In genomic region chr15:98969372-98970101, GRCm38 (mm10) we compare ENCODE assay signal across 8 mouse cellular contexts. TPM values are rescaled to one million over a fixed set of nuclear protein-coding genes. Genes with fewer than 3 reads are reported as not detected.
DNase-seq lines count a peak whose midpoint lies in the region; ATAC-seq and TF ChIP-seq lines count a peak whose summit lies in the region.

No protein-coding gene starts in this region.

- TF ChIP-seq CTCF in testis, adult 2 months (IDR thresholded peaks at IDR 0.05; ENCODE audit: control insufficient read depth, insufficient read depth, insufficient replicate concordance, low read depth, low read length), result no peak

- no peak overlapping the region for H3K4me3 ChIP-seq in testis, adult 2 months (ENCODE audit: control insufficient read depth, low read depth, low read length)
- no peak overlapping the region for H3K4me3 ChIP-seq in limb, embryonic 12.5 days (replicated peaks)
- H3K4me3 ChIP-seq in stomach, embryonic 14.5 days (ENCODE audit: low read depth, low read length), result no peak overlapping the region

- no peaks in the 10 kb centered on the region for H3K27me3 ChIP-seq in testis, adult 2 months (ENCODE audit: control insufficient read depth, insufficient read depth, low read length)
- H3K27me3 ChIP-seq in limb, embryonic 12.5 days, result no peaks in the 10 kb centered on the region
- no peaks in the 10 kb centered on the region for H3K27me3 ChIP-seq in stomach, embryonic 14.5 days (ENCODE audit: control insufficient read depth, insufficient read depth, low read length)

- no peak for ATAC-seq in limb, embryonic 12.5 days (ENCODE audit: insufficient number of reproducible peaks, insufficient read depth, low FRiP score, low TSS enrichment, low read depth)
- ATAC-seq in stomach, embryonic 14.5 days (ENCODE audit: insufficient number of reproducible peaks, insufficient read depth, low FRiP score, low read depth), result no peak
- ATAC-seq in erythroid progenitor cell, adult 5-6 weeks (replicated peaks; ENCODE audit: low FRiP score, poor library complexity, severe bottlenecking), result no peak

- peak overlapping the region; percentile 76 for H3K27ac ChIP-seq in testis, adult 2 months (ENCODE audit: control insufficient read depth, insufficient read depth, low read depth, low read length)
- peak overlapping the region; percentile 64; the same call in 1 of the 2 replicates for H3K27ac ChIP-seq in limb, embryonic 12.5 days
- H3K27ac ChIP-seq in stomach, embryonic 14.5 days (ENCODE audit: low read length), result peak overlapping the region; percentile 76; the same call in 1 of the 2 replicates

- no peaks in the 10 kb centered on the region for H3K36me3 ChIP-seq in testis, adult 2 months (ENCODE audit: control insufficient read depth, insufficient read depth, low read length)
- H3K36me3 ChIP-seq in limb, embryonic 12.5 days, result no peaks in the 10 kb centered on the region
- H3K36me3 ChIP-seq in stomach, embryonic 14.5 days (ENCODE audit: control insufficient read depth, insufficient read depth, low read length), result no peaks in the 10 kb centered on the region

- DNase-seq in adrenal gland, adult 2 months, result peak; percentile 54
- DNase-seq in adrenal gland, adult 8-10 months, result no peak
- DNase-seq in testis, postnatal 14 days (ENCODE audit: low spot score), result no peak
- DNase-seq in left cerebral cortex, postnatal 4 days, result no peak

- TF ChIP-seq POLR2A in testis, adult 2 months (IDR thresholded peaks at IDR 0.05; ENCODE audit: control insufficient read depth, low read depth, low read length), result no peak

- no peak overlapping the region for H3K9ac ChIP-seq in limb, embryonic 12.5 days (replicated peaks)
- 0 out of 2 replicates have a peak overlapping the region, but pooled peaks have one; percentile 7 for H3K9ac ChIP-seq in stomach, embryonic 14.5 days (replicated peaks; ENCODE audit: low read depth, low read length)

- H3K4me2 ChIP-seq in limb, embryonic 12.5 days, result peak overlapping the region; percentile 11
- 0 out of 2 replicates have a peak overlapping the region, but pooled peaks have one; percentile 4 for H3K4me2 ChIP-seq in stomach, embryonic 14.5 days (replicated peaks; ENCODE audit: low read depth, low read length)

- intact Hi-C loops in left cerebral cortex, postnatal 4 days (cut with DNase I), result no loop called here

- H3K9me3 ChIP-seq in limb, embryonic 12.5 days, result no peaks in the 10 kb centered on the region
- H3K9me3 ChIP-seq in stomach, embryonic 14.5 days (ENCODE audit: control insufficient read depth, low read depth, low read length), result no peaks in the 10 kb centered on the region

- 27% methylated on average over 16 of the region's 16 CpGs for WGBS in limb, embryonic 12.5 days
- 17% methylated on average over 16 of the region's 16 CpGs for WGBS in stomach, embryonic 14.5 days

- peaks cover 10% of the 10 kb centered on the region for H3K4me1 ChIP-seq in testis, adult 2 months (ENCODE audit: control insufficient read depth, insufficient read depth, low read length)
- peaks cover 21% of the 10 kb centered on the region for H3K4me1 ChIP-seq in limb, embryonic 12.5 days (replicated peaks)
- H3K4me1 ChIP-seq in stomach, embryonic 14.5 days (ENCODE audit: control insufficient read depth, insufficient read depth, low read length), result peaks cover 14% of the 10 kb centered on the region

RNA-seq across cellular contexts. Expression of gene Tuba1a, which starts 16.0 kb away (rescaled TPM):
- 100 to 1,000 TPM in 1 of 2 experiments, 10 to 100 TPM in 1; 63.2 to 125 TPM for total RNA-seq in adrenal gland, adult 2 months (2021)
- 128 and 133 TPM in 2 replicates for polyA plus RNA-seq in adrenal gland, adult 2 months (2012; rRNA removed)
- total RNA-seq in adrenal gland, adult 8-10 months (2022), result 100 to 1,000 TPM in 3 of 4 experiments, 10 to 100 TPM in 1; 70.5 to 196 (median 116) TPM
- polyA plus RNA-seq in testis, adult 2 months (2012; rRNA removed), result 77.2 and 93.1 TPM in 2 replicates
- 1,314 and 1,328 TPM in 2 replicates for polyA plus RNA-seq in limb, embryonic 12.5 days (2016; fragmentation: Nextera tagmentation; extraction: Ambion mirVana)
- 1,231 and 1,258 TPM in 2 replicates for polyA plus RNA-seq in stomach, embryonic 14.5 days (2014; fragmentation: Nextera tagmentation; extraction: Ambion mirVana)
- total RNA-seq in left cerebral cortex, postnatal 4 days (2021), result 1,000 to 10,000 TPM; 8,276 to 8,744 TPM
- total RNA-seq in erythroid progenitor cell, adult 5-6 weeks (2015; ENCODE audit: low replicate concordance), result 6.5 and 38.1 TPM in 2 replicates
- 5.9 and 9.6 TPM in 2 replicates for total RNA-seq in erythroid progenitor cell, adult 5-6 weeks (2017; ENCODE audit: low replicate concordance)

RNA-seq across cellular contexts. Expression of gene Gm49450, which starts 16.2 kb away (rescaled TPM):
- 10 to 100 TPM in 1 of 2 experiments, not detected in 1; 10.9 TPM for total RNA-seq in adrenal gland, adult 2 months (2021)
- 49.5 and 126 TPM in 2 replicates for polyA plus RNA-seq in adrenal gland, adult 2 months (2012; rRNA removed)
- total RNA-seq in adrenal gland, adult 8-10 months (2022), result not detected
- 2.3 and 2.4 TPM in 2 replicates for polyA plus RNA-seq in testis, adult 2 months (2012; rRNA removed)
- polyA plus RNA-seq in limb, embryonic 12.5 days (2016; fragmentation: Nextera tagmentation; extraction: Ambion mirVana), result not detected in 2 replicates
- polyA plus RNA-seq in stomach, embryonic 14.5 days (2014; fragmentation: Nextera tagmentation; extraction: Ambion mirVana), result not detected in 2 replicates
- total RNA-seq in left cerebral cortex, postnatal 4 days (2021), result not detected
- not detected in 2 replicates for total RNA-seq in erythroid progenitor cell, adult 5-6 weeks (2015; ENCODE audit: low replicate concordance)
- not detected in 2 replicates for total RNA-seq in erythroid progenitor cell, adult 5-6 weeks (2017; ENCODE audit: low replicate concordance)

RNA-seq across cellular contexts. Expression of gene Tuba1b, which starts 35.2 kb away (rescaled TPM):
- total RNA-seq in adrenal gland, adult 2 months (2021), result 100 to 1,000 TPM; 235 to 261 TPM
- 616 and 725 TPM in 2 replicates for polyA plus RNA-seq in adrenal gland, adult 2 months (2012; rRNA removed)
- 100 to 1,000 TPM; 199 to 221 (median 208) TPM for total RNA-seq in adrenal gland, adult 8-10 months (2022)
- polyA plus RNA-seq in testis, adult 2 months (2012; rRNA removed), result 124 and 148 TPM in 2 replicates
- 1,691 and 1,695 TPM in 2 replicates for polyA plus RNA-seq in limb, embryonic 12.5 days (2016; fragmentation: Nextera tagmentation; extraction: Ambion mirVana)
- 1,548 and 1,685 TPM in 2 replicates for polyA plus RNA-seq in stomach, embryonic 14.5 days (2014; fragmentation: Nextera tagmentation; extraction: Ambion mirVana)
- 1,000 to 10,000 TPM; 1,107 to 1,135 TPM for total RNA-seq in left cerebral cortex, postnatal 4 days (2021)
- 2,503 and 2,754 TPM in 2 replicates for total RNA-seq in erythroid progenitor cell, adult 5-6 weeks (2015; ENCODE audit: low replicate concordance)
- total RNA-seq in erythroid progenitor cell, adult 5-6 weeks (2017; ENCODE audit: low replicate concordance), result 632 and 670 TPM in 2 replicates

RNA-seq across cellular contexts. Expression of gene Lmbr1l, which starts 51.5 kb away (rescaled TPM):
- total RNA-seq in adrenal gland, adult 2 months (2021), result 10 to 100 TPM; 11.5 to 14.2 TPM
- 36.3 and 58.5 TPM in 2 replicates for polyA plus RNA-seq in adrenal gland, adult 2 months (2012; rRNA removed)
- total RNA-seq in adrenal gland, adult 8-10 months (2022), result 10 to 100 TPM; 12.3 to 33.2 (median 27.8) TPM
- polyA plus RNA-seq in testis, adult 2 months (2012; rRNA removed), result 478 and 581 TPM in 2 replicates
- polyA plus RNA-seq in limb, embryonic 12.5 days (2016; fragmentation: Nextera tagmentation; extraction: Ambion mirVana), result 23.4 and 24.1 TPM in 2 replicates
- 5.1 and 8.8 TPM in 2 replicates for polyA plus RNA-seq in stomach, embryonic 14.5 days (2014; fragmentation: Nextera tagmentation; extraction: Ambion mirVana)
- 10 to 100 TPM; 31.4 to 42.2 TPM for total RNA-seq in left cerebral cortex, postnatal 4 days (2021)
- 7.9 and 15.1 TPM in 2 replicates for total RNA-seq in erythroid progenitor cell, adult 5-6 weeks (2015; ENCODE audit: low replicate concordance)
- total RNA-seq in erythroid progenitor cell, adult 5-6 weeks (2017; ENCODE audit: low replicate concordance), result 9.0 and 12.1 TPM in 2 replicates

Comparison
In these comparisons a context has a peak if more than half of its experiments do, and no peak if none do; other contexts are left out.
1. RNA of gene Tuba1a, which starts 16.0 kb away (total RNA-seq): 8,276 to 8,744 TPM in left cerebral cortex, postnatal 4 days; 63.2 to 125 TPM in adrenal gland, adult 2 months, 70.5 to 196 TPM in adrenal gland, adult 8-10 months and 5.9 to 38.1 TPM in erythroid progenitor cell, adult 5-6 weeks; every median in the first group is over 10 times any median in the second.
2. Peak in every context shown above with its lines, with median percentiles within 50 percentile points of each other: H3K27ac ChIP-seq.